Mouse (Mus musculus) hindbrain, embryonic 10.5 days (tissue): Measurements from ENCODE around the gene Arhgap31. TPM values are rescaled to one million over a fixed set of nuclear protein-coding genes. Genes with fewer than 3 reads are reported as not detected.

Experiments used
- DNase-seq: peaks from one replicate; pipeline ENCODE4 v3.0.0-alpha.2; 2017; ENCODE audit warnings: low spot score
- H3K27ac ChIP-seq: fragments of 300-500 bp; sonication (generic); 2 replicates; pipeline ENCODE4 v1.5.1; 2016; ENCODE audit warnings: mild to moderate bottlenecking, moderate library complexity
- H3K27me3 ChIP-seq: fragments of 300-500 bp; sonication (generic); 2 replicates; pipeline ENCODE4 v1.6.1; 2016; ENCODE audit warnings: mild to moderate bottlenecking; ENCODE audit not compliant: poor library complexity, insufficient read depth, severe bottlenecking
- H3K36me3 ChIP-seq: fragments of 300-500 bp; sonication (generic); 2 replicates; pipeline ENCODE4 v1.6.1; 2016; ENCODE audit warnings: mild to moderate bottlenecking, moderate library complexity
- H3K4me1 ChIP-seq: fragments of 300-500 bp; sonication (generic); replicated peaks from 2 replicates; pipeline ENCODE4 v1.6.1; 2016; ENCODE audit warnings: mild to moderate bottlenecking
- H3K4me3 ChIP-seq: fragments of 300-500 bp; sonication (generic); 2 replicates; pipeline ENCODE4 v1.5.1; 2016; ENCODE audit warnings: mild to moderate bottlenecking, moderate library complexity
- H3K9me3 ChIP-seq: fragments of 300-500 bp; sonication (generic); 2 replicates; pipeline ENCODE4 v1.6.1; 2016; ENCODE audit warnings: mild to moderate bottlenecking, moderate library complexity
- WGBS: fragments of 180-500 bp; shearing (Covaris S2); methylation state at CpG from one replicate; pipeline ENCODE4 v1.1.7; 2016; 5-methylcytosine and 5-hydroxymethylcytosine counted together
- polyA plus RNA-seq: library from polyadenylated mRNA; unstranded; fragments of >200 nt; fragmentation: Nextera tagmentation; extraction: Ambion mirVana; gene quantifications from 2 replicates; pipeline ENCODE4 v1.2.1, GENCODE M21; 2016

Arhgap31 gene
- polyA plus RNA-seq, 1 experiment from 2014 or later = 8.8 TPM

DNA sequence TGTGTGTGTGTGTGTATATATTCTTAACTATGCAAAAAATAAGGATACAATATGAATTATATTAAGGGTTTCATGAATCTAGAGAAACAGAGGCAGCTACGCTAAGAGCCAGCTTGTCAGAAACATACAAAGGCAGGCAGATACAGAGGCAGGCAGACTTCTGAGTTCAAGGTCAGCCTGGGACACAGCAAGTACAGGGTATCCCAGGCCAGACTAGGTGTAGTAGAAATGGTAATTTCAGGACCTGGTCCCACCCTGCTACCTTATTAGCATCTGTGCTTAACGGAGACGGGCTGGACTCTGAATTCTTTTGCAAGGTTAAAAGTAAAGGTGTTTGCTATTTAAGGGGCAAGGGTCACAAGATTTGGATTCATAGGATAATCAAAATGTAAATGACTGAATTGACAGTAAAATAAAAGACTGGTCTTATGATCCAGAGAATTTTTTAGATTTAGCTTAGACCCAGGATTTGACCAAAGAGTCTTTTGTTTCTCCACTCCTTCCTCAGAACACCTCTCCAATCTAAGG, 154.8 kb downstream of the Arhgap31 start, which contains the start of gene Tmem39a:
Gene Tmem39a, plus strand, starts transcription at position 478 of the 528 bp plus-strand sequence.
- Histone ChIP-seq H3K27me3 (peaks cover 26% of the 10 kb centered on the region), H3K36me3 (no peaks in the 10 kb centered on the region), H3K4me3 (no peak within 1 kb of the TSS), H3K27ac (no peak within 1 kb of the TSS), H3K9me3 (no peaks in the 10 kb centered on the region), H3K4me1 (no peaks in the 10 kb centered on the region)
- WGBS = 80% methylated on average over 3 of the region's 3 CpGs
- no peak for DNase-seq

DNA sequence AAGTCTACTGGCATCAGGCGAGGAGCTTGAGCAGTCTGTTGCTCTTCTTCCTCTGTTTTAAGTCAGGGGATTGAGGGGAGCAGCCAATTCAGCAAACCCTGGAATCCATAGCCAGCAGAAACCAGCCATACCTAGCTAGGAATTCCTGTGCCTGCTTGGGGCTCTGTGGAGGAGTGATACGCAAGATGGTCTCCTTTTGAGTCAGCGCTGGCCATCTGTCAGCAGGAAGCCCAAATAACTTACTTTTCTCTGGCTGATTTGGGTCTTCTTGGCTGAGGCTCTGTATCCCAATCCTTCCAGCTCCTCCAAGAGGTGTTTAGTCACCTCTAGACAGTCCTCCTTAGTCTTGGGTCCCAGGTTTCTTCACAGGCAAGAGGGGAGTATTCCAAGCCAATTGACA, 157.1 kb downstream of the Arhgap31 start:
- no peak overlapping the region for H3K4me3 ChIP-seq
- 82% methylated on average over 3 of the region's 3 CpGs for whole genome bisulfite sequencing
- H3K27me3 ChIP-seq = peaks cover 48% of the 10 kb centered on the region
- no peaks in the 10 kb centered on the region for H3K36me3 ChIP-seq
- no peak for DNase-seq
- no peaks in the 10 kb centered on the region for H3K4me1 ChIP-seq
- no peak overlapping the region for H3K27ac ChIP-seq
- no peaks in the 10 kb centered on the region for H3K9me3 ChIP-seq

DNA sequence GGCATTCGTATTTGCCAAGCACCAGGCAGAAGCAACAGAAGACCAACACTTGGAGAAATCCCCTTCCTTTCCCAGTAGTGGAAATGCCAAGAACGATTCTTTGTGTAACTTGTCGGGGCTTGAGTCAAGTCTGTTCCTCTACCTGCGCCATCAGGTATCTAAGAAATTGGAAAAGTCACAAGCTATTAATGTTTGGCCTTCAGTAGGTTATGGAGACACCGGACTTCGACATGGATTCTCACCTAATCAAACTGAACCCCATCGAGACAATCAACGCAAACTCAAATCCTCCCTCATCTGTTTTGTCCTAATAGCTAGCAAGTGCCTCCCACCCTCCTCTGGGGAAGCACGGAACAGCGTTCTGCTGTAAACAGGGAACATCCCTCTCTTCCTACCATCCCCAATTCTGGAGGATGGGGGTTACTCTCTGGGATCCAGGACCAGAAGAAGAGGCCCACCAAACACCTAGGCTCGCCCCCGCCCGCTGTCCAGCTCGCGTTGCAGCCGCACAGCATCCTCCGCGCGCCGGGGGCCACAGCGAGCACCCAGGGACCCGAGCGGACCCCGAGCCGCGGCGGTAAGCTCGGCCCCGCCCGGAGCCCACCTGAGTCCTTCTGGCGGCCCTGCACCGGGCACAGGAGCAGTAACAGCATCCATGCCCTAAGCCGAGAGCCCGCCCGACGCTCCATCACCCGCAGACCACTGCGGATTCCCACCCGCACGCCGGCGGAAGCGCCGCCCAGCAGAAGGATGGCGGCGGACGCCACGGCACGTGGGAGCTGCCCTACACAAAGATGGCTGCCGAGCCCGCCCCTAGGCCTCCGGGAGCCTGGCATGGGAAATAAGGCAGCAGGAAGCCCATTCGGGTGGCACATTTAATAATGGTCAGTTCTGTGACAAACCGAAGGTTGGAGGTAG, 163.3 kb downstream of the Arhgap31 start, which contains the start of gene Poglut1:
Gene Poglut1, minus strand, starts transcription at position 780 of the 918 bp plus-strand sequence.
- H3K27me3 ChIP-seq = peaks cover 25% of the 10 kb centered on the region
- peaks cover 19% of the 10 kb centered on the region for H3K4me1 ChIP-seq
- peaks cover 38% of the 10 kb centered on the region for H3K36me3 ChIP-seq
- 3% methylated on average over 54 of the region's 54 CpGs for WGBS
- no peaks in the 10 kb centered on the region for H3K9me3 ChIP-seq
- H3K27ac ChIP-seq = peak within 1 kb of the TSS; percentile 96
- H3K4me3 ChIP-seq = peak within 1 kb of the TSS; percentile 81
- DNase-seq = peak; percentile 84

Other genes starting within 250 kb of the Arhgap31 start
- 36.1 and 36.7 TPM in 2 replicates for gene Timmdc1, start 190.6 kb downstream of the Arhgap31 start, polyA plus RNA-seq
- gene Poglut1, start 163.0 kb downstream of the Arhgap31 start, polyA plus RNA-seq = 61.3 and 66.9 TPM in 2 replicates
- gene Tmem39a, start 154.6 kb downstream of the Arhgap31 start, polyA plus RNA-seq = 69.4 and 92.4 TPM in 2 replicates
- gene B4galt4, start 29.0 kb upstream of the Arhgap31 start, polyA plus RNA-seq = 25.5 and 25.6 TPM in 2 replicates
- 0.52 and 1.8 TPM in 2 replicates for gene Upk1b, start 87.1 kb upstream of the Arhgap31 start, polyA plus RNA-seq
- gene 4930435E12Rik, start 115.5 kb upstream of the Arhgap31 start, polyA plus RNA-seq = not detected in 2 replicates
- gene Igsf11, start 179.4 kb upstream of the Arhgap31 start, polyA plus RNA-seq = 2.4 and 3.3 TPM in 2 replicates